Mouse (Mus musculus): ENCODE data around the gene Pgd.
"Not testable (repeated sequence)": the region's sequence is repeated elsewhere in the genome, so short reads cannot be mapped to it uniquely, and the experiment has no call there.

Gene Pgd

GRCm38 (mm10) chr4:149166215-149166946, at the start of gene Pgd:
Gene Pgd (minus strand): TSS chr4:149166771.
- peak; percentile 98 for DNase-seq (ENCODE audit: low read depth, low spot score)

GRCm38 (mm10) chr4:149215982-149216381, 49.4 kb upstream of the Pgd start:
- DNase-seq (ENCODE audit: low read depth, low spot score): no peak

GRCm38 (mm10) chr4:149215397-149215796, 48.8 kb upstream of the Pgd start:
- no peak for DNase-seq (ENCODE audit: low read depth, low spot score)

GRCm38 (mm10) chr4:149214468-149214867, 47.9 kb upstream of the Pgd start:
- not testable (repeated sequence) for DNase-seq (ENCODE audit: low read depth, low spot score)

GRCm38 (mm10) chr4:149213466-149213865, 46.9 kb upstream of the Pgd start:
- no peak for DNase-seq (ENCODE audit: low read depth, low spot score)

GRCm38 (mm10) chr4:149211441-149211840, 44.9 kb upstream of the Pgd start:
- DNase-seq (ENCODE audit: low read depth, low spot score): not testable (repeated sequence)

GRCm38 (mm10) chr4:149202467-149202866, 35.9 kb upstream of the Pgd start:
- no peak for DNase-seq (ENCODE audit: low read depth, low spot score)

GRCm38 (mm10) chr4:149201110-149201509, 34.5 kb upstream of the Pgd start:
- DNase-seq (ENCODE audit: low read depth, low spot score): peak; percentile 66

- no peak for DNase-seq (ENCODE audit: low read depth, low spot score)
Observed at GRCm38 (mm10) chr4:149197180-149197579, 30.6 kb upstream of the Pgd start.

- no peak for DNase-seq (ENCODE audit: low read depth, low spot score)
Observed at GRCm38 (mm10) chr4:149191103-149191502, 24.5 kb upstream of the Pgd start.

- no peak for DNase-seq (ENCODE audit: low read depth, low spot score)
Observed at GRCm38 (mm10) chr4:149188563-149188962, 22.0 kb upstream of the Pgd start.

- DNase-seq (ENCODE audit: low read depth, low spot score): peak; percentile 56
Observed at GRCm38 (mm10) chr4:149182755-149183154, 16.2 kb upstream of the Pgd start.

GRCm38 (mm10) chr4:149182192-149182591, 15.6 kb upstream of the Pgd start:
- no peak for DNase-seq (ENCODE audit: low read depth, low spot score)

- no peak for DNase-seq (ENCODE audit: low read depth, low spot score)
Observed at GRCm38 (mm10) chr4:149179573-149179972, 13.0 kb upstream of the Pgd start.

- no peak for DNase-seq (ENCODE audit: low read depth, low spot score)
Observed at GRCm38 (mm10) chr4:149179160-149179559, 12.6 kb upstream of the Pgd start.

GRCm38 (mm10) chr4:149178328-149178727, 11.8 kb upstream of the Pgd start:
- no peak for DNase-seq (ENCODE audit: low read depth, low spot score)

- DNase-seq (ENCODE audit: low read depth, low spot score): no peak
Observed at GRCm38 (mm10) chr4:149177046-149177445, 10.5 kb upstream of the Pgd start.

GRCm38 (mm10) chr4:149176645-149177044, 10.1 kb upstream of the Pgd start:
- no peak for DNase-seq (ENCODE audit: low read depth, low spot score)

GRCm38 (mm10) chr4:149173661-149174060, 7.1 kb upstream of the Pgd start:
- no peak for DNase-seq (ENCODE audit: low read depth, low spot score)

- no peak for DNase-seq (ENCODE audit: low read depth, low spot score)
Observed at GRCm38 (mm10) chr4:149172666-149173065, 6.1 kb upstream of the Pgd start.

- no peak for DNase-seq (ENCODE audit: low read depth, low spot score)
Observed at GRCm38 (mm10) chr4:149172083-149172482, 5.5 kb upstream of the Pgd start.

- no peak for DNase-seq (ENCODE audit: low read depth, low spot score)
Observed at GRCm38 (mm10) chr4:149171581-149171981, 5.0 kb upstream of the Pgd start.

GRCm38 (mm10) chr4:149170394-149170931, 3.9 kb upstream of the Pgd start:
- DNase-seq (ENCODE audit: low read depth, low spot score): peak; percentile 37

Data from A20 (cell line).